Mouse (Mus musculus): ENCODE data around the gene Bik.

GRCm38 (mm10) chr15:83520861-83521382 is 5.7 kb upstream of the Bik start:
- no peak for TF ChIP-seq POLR2A (IDR thresholded peaks at IDR 0.05; ENCODE audit: borderline replicate concordance, extremely low read depth, insufficient read depth, insufficient read length, poor library complexity, severe bottlenecking)
- TF ChIP-seq CTCF (IDR thresholded peaks at IDR 0.05; ENCODE audit: borderline replicate concordance, extremely low read depth, insufficient read depth, insufficient read length) = no peak

All from brain, embryonic 14.5 days (tissue).